Mouse (Mus musculus): ENCODE measurements at regions not wholly inside any gene's neighbourhood (a gene's known extent, or its start where the extent isn't known, plus 50 kb on each side); places are given as distances from the start of the nearest gene placed in this dataset.
"Not testable (repeated sequence)": the region's sequence is repeated elsewhere in the genome, so short reads cannot be mapped to it uniquely, and the experiment has no call there.

GRCm38 (mm10) chr3:22411976-22412660 is 335.7 kb downstream of the Tbl1xr1 start:
- in situ Hi-C loops (cut with MboI; ENCODE audit: low sequenced_read_pairs in 2 of 2, unreplicated experiment in 2 of 2); H3K9ac ChIP-seq (ENCODE audit: insufficient read depth, low read depth, low read length, poor library complexity, severe bottlenecking); H3K9me3 ChIP-seq (ENCODE audit: control insufficient read depth, insufficient read depth, low read depth, low read length); H3K36me3 ChIP-seq (ENCODE audit: control insufficient read depth, insufficient read depth, low read length, poor library complexity, severe bottlenecking); H3K4me1 ChIP-seq (ENCODE audit: control insufficient read depth in 2 of 2, insufficient read depth in 2 of 2, low read length in 2 of 2, poor library complexity in 1 of 2); H3K4me3 ChIP-seq (ENCODE audit: insufficient read depth in 1 of 2, low read depth in 1 of 2, low read length in 2 of 2, poor library complexity in 1 of 2, severe bottlenecking in 1 of 2): not testable (repeated sequence)
- peak; percentile 49 for DNase-seq (ENCODE audit: low read depth, low spot score)
- peak overlapping the region; percentile 43; the same call in 1 of the 2 replicates for H3K27ac ChIP-seq (ENCODE audit: insufficient read depth, low read depth, low read length, poor library complexity, severe bottlenecking)
- 0 out of 2 replicates have a peak, but pooled peaks have one; percentile 37 for TF ChIP-seq CHD2 (IDR thresholded peaks at IDR 0.05; ENCODE audit: low read depth, low read length)

GRCm38 (mm10) chr3:22438027-22438780 is 361.8 kb downstream of the Tbl1xr1 start:
- Histone ChIP-seq H3K9ac (ENCODE audit: insufficient read depth, low read depth, low read length, poor library complexity, severe bottlenecking) (no peak overlapping the region), H3K4me3 (ENCODE audit: insufficient read depth in 1 of 2, low read depth in 1 of 2, low read length in 2 of 2, poor library complexity in 1 of 2, severe bottlenecking in 1 of 2) (no peak overlapping the region), H3K4me1 (ENCODE audit: control insufficient read depth in 2 of 2, insufficient read depth in 2 of 2, low read length in 2 of 2, poor library complexity in 1 of 2) (no peaks in the 10 kb centered on the region), H3K36me3 (ENCODE audit: control insufficient read depth, insufficient read depth, low read length, poor library complexity, severe bottlenecking) (no peaks in the 10 kb centered on the region), H3K9me3 (ENCODE audit: control insufficient read depth, insufficient read depth, low read depth, low read length) (peaks cover 2% of the 10 kb centered on the region; the same call in 1 of the 2 replicates), H3K27ac (ENCODE audit: insufficient read depth, low read depth, low read length, poor library complexity, severe bottlenecking) (no peak overlapping the region)
- in situ Hi-C loops (cut with MboI; ENCODE audit: low sequenced_read_pairs in 2 of 2, unreplicated experiment in 2 of 2), result no loop called here
- no peak for DNase-seq (ENCODE audit: low read depth, low spot score)
- no peak for TF ChIP-seq ZNF384 (IDR thresholded peaks at IDR 0.05; ENCODE audit: low read depth, low read length)
- no peak for TF ChIP-seq CHD2 (IDR thresholded peaks at IDR 0.05; ENCODE audit: low read depth, low read length)
- no peak for TF ChIP-seq ZC3H11A (IDR thresholded peaks at IDR 0.05; ENCODE audit: borderline replicate concordance, low read depth, low read length)
- no peak for TF ChIP-seq MAFK (IDR thresholded peaks at IDR 0.05; ENCODE audit: insufficient read depth, low read depth, low read length)
- no peak for TF ChIP-seq HCFC1 (IDR thresholded peaks at IDR 0.05; ENCODE audit: borderline replicate concordance, insufficient read depth, low read length)

GRCm38 (mm10) chr3:22470542-22470941 is 394.1 kb downstream of the Tbl1xr1 start:
- in situ Hi-C loops (cut with MboI; ENCODE audit: low sequenced_read_pairs in 2 of 2, unreplicated experiment in 2 of 2), result no loop called here
- no peak overlapping the region for H3K9ac ChIP-seq (ENCODE audit: insufficient read depth, low read depth, low read length, poor library complexity, severe bottlenecking)
- H3K4me1 ChIP-seq (ENCODE audit: control insufficient read depth in 2 of 2, insufficient read depth in 2 of 2, low read length in 2 of 2, poor library complexity in 1 of 2), result no peaks in the 10 kb centered on the region
- no peak for TF ChIP-seq ZNF384 (IDR thresholded peaks at IDR 0.05; ENCODE audit: low read depth, low read length)
- TF ChIP-seq CHD2 (IDR thresholded peaks at IDR 0.05; ENCODE audit: low read depth, low read length), result no peak
- TF ChIP-seq HCFC1 (IDR thresholded peaks at IDR 0.05; ENCODE audit: borderline replicate concordance, insufficient read depth, low read length), result no peak
- no peak for TF ChIP-seq ZC3H11A (IDR thresholded peaks at IDR 0.05; ENCODE audit: borderline replicate concordance, low read depth, low read length)
- no peak overlapping the region for H3K27ac ChIP-seq (ENCODE audit: insufficient read depth, low read depth, low read length, poor library complexity, severe bottlenecking)
- H3K9me3 ChIP-seq (ENCODE audit: control insufficient read depth, insufficient read depth, low read depth, low read length), result no peaks in the 10 kb centered on the region
- no peak overlapping the region for H3K4me3 ChIP-seq (ENCODE audit: insufficient read depth in 1 of 2, low read depth in 1 of 2, low read length in 2 of 2, poor library complexity in 1 of 2, severe bottlenecking in 1 of 2)
- H3K36me3 ChIP-seq (ENCODE audit: control insufficient read depth, insufficient read depth, low read length, poor library complexity, severe bottlenecking), result no peaks in the 10 kb centered on the region
- no peak for DNase-seq (ENCODE audit: low read depth, low spot score)

- Histone ChIP-seq H3K27ac (ENCODE audit: insufficient read depth, low read depth, low read length, poor library complexity, severe bottlenecking) (no peak overlapping the region), H3K4me1 (ENCODE audit: control insufficient read depth in 2 of 2, insufficient read depth in 2 of 2, low read length in 2 of 2, poor library complexity in 1 of 2) (no peaks in the 10 kb centered on the region), H3K4me3 (ENCODE audit: insufficient read depth in 1 of 2, low read depth in 1 of 2, low read length in 2 of 2, poor library complexity in 1 of 2, severe bottlenecking in 1 of 2) (no peak overlapping the region), H3K36me3 (ENCODE audit: control insufficient read depth, insufficient read depth, low read length, poor library complexity, severe bottlenecking) (no peaks in the 10 kb centered on the region), H3K9me3 (ENCODE audit: control insufficient read depth, insufficient read depth, low read depth, low read length) (no peaks in the 10 kb centered on the region; the same call in 1 of the 2 replicates), H3K9ac (ENCODE audit: insufficient read depth, low read depth, low read length, poor library complexity, severe bottlenecking) (no peak overlapping the region)
- in situ Hi-C loops (cut with MboI; ENCODE audit: low sequenced_read_pairs in 2 of 2, unreplicated experiment in 2 of 2), result no loop called here
- no peak for TF ChIP-seq CHD2 (IDR thresholded peaks at IDR 0.05; ENCODE audit: low read depth, low read length)
- TF ChIP-seq ZC3H11A (IDR thresholded peaks at IDR 0.05; ENCODE audit: borderline replicate concordance, low read depth, low read length), result no peak
- TF ChIP-seq MAFK (IDR thresholded peaks at IDR 0.05; ENCODE audit: insufficient read depth, low read depth, low read length), result no peak
- no peak for TF ChIP-seq HCFC1 (IDR thresholded peaks at IDR 0.05; ENCODE audit: borderline replicate concordance, insufficient read depth, low read length)
- no peak for TF ChIP-seq ZNF384 (IDR thresholded peaks at IDR 0.05; ENCODE audit: low read depth, low read length)
- DNase-seq (ENCODE audit: low read depth, low spot score), result no peak
Measured at GRCm38 (mm10) chr3:22492530-22492929, 416.1 kb downstream of the Tbl1xr1 start.

All from ES-E14 (cell line).